Mouse (Mus musculus) kidney, adult 2 months (tissue): ENCODE measurements around the gene Tmem108.

Experiments used
- CTCF ChIP-seq: fragments of 200-500 bp; conservative IDR thresholded peaks from 2 replicates; pipeline ENCODE4 v1.5.1; 2011; ENCODE audit warnings: low read depth, mild to moderate bottlenecking, control low read depth, low read length, moderate library complexity, mixed read lengths; ENCODE audit not compliant: insufficient read depth, insufficient read length
- POLR2A ChIP-seq: fragments of 200-500 bp; IDR thresholded peaks from one replicate; pipeline ENCODE4 v1.6.1; 2011; ENCODE audit warnings: low read depth, low read length, control low read depth

DNA sequence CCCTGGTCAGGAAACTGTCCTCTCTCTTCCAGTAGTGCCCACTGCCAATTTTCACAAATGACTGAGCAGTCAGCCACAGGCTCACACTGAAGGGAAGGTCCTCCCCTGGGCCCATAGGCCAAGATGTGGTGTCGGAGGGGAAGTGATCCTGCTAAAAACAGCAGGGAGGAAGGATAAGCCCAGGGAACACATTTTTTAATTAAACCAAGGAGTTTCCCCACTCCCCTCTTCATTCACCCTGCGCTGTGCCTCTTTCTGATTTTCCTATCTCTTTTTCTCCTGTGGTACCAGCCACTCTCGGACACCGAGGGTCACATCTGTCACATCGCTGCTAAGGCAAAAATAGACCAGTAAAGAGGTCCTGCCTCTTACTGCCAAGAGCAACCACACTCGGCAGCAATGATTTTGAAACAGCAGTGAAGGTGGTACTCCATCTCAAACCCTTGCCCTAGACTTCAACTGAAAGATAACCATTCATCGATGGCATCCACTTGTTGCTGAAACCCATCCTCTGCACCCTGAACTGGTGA, 83.0 kb downstream of the Tmem108 start:
- TF ChIP-seq CTCF = no peak
- TF ChIP-seq POLR2A = no peak
